Mouse (Mus musculus) forebrain, embryonic 14.5 days (tissue): Measurements from ENCODE around the gene Yipf3. TPM values are rescaled to one million over a fixed set of nuclear protein-coding genes. Genes with fewer than 3 reads are reported as not detected.

Source experiments
- ATAC-seq: fragments of 200-750 bp; cut with Nextera tagmentation; 2 replicates; pipeline ENCODE4 v1.8.0; 2017; ENCODE audit warnings: mild to moderate bottlenecking, moderate library complexity
- DNase-seq: peaks from one replicate; pipeline ENCODE4 v3.0.0-alpha.2; 2015; ENCODE audit warnings: low spot score
- H3K27ac ChIP-seq: fragments of 300-500 bp; sonication (generic); 2 replicates; pipeline ENCODE4 v1.5.1; 2014; ENCODE audit warnings: low read depth, mild to moderate bottlenecking, control low read depth, low read length, moderate library complexity
- H3K27me3 ChIP-seq: fragments of 300-500 bp; sonication (generic); replicated peaks from 2 replicates; pipeline ENCODE4 v1.6.1; 2014; ENCODE audit warnings: low read length, control low read depth, mixed read lengths; ENCODE audit not compliant: control insufficient read depth, insufficient read depth
- H3K36me3 ChIP-seq: fragments of 300-500 bp; sonication (generic); 2 replicates; pipeline ENCODE4 v1.6.1; 2014; ENCODE audit warnings: low read length, control low read depth; ENCODE audit not compliant: control insufficient read depth, insufficient read depth
- H3K4me1 ChIP-seq: fragments of 300-500 bp; sonication (generic); 2 replicates; pipeline ENCODE4 v1.6.1; 2014; ENCODE audit warnings: antibody characterized with exemption, low read length, control low read depth; ENCODE audit not compliant: control insufficient read depth, insufficient read depth
- H3K4me2 ChIP-seq: fragments of 300-500 bp; sonication (generic); 2 replicates; pipeline ENCODE4 v1.6.1; 2014; ENCODE audit warnings: mild to moderate bottlenecking, control low read depth, low read length
- H3K4me3 ChIP-seq: fragments of 300-500 bp; sonication (generic); 2 replicates; pipeline ENCODE4 v1.5.1; 2014; ENCODE audit warnings: low read depth, low read length, control low read depth
- H3K9ac ChIP-seq: fragments of 300-500 bp; sonication (generic); 2 replicates; pipeline ENCODE4 v1.6.1; 2014; ENCODE audit warnings: mild to moderate bottlenecking, low read length, control low read depth, moderate library complexity
- H3K9me3 ChIP-seq: fragments of 300-500 bp; sonication (generic); replicated peaks from 2 replicates; pipeline ENCODE4 v1.6.1; 2016; ENCODE audit warnings: low read length, control low read depth, mixed read lengths; ENCODE audit not compliant: control insufficient read depth
- WGBS: fragments of 180-500 bp; shearing (Covaris S2); extraction: QIAGEN DNeasy Blood & Tissue Kit; methylation state at CpG from one replicate; pipeline ENCODE4 v1.1.7; 2014; 5-methylcytosine and 5-hydroxymethylcytosine counted together
- polyA plus RNA-seq: library from polyadenylated mRNA; unstranded; fragments of >200 nt; fragmentation: Nextera tagmentation; extraction: Ambion mirVana; gene quantifications from 2 replicates; pipeline ENCODE4 v1.2.1, GENCODE M21; 2014

Yipf3 gene
- polyA plus RNA-seq, 1 experiment from 2014 or later = 97.5 TPM

GRCm38 (mm10) chr17:46285407-46285806 is 37.5 kb downstream of the Yipf3 start:
- no peaks in the 10 kb centered on the region for H3K9me3 ChIP-seq
- H3K9ac ChIP-seq = no peak overlapping the region
- H3K4me2 ChIP-seq = no peak overlapping the region
- no peaks in the 10 kb centered on the region for H3K27me3 ChIP-seq
- no peak for DNase-seq
- no peak overlapping the region for H3K4me3 ChIP-seq
- H3K4me1 ChIP-seq = peaks cover 13% of the 10 kb centered on the region
- no peak for ATAC-seq
- 75% methylated on average over 6 of the region's 6 CpGs for WGBS
- no peak overlapping the region for H3K27ac ChIP-seq
- H3K36me3 ChIP-seq = no peaks in the 10 kb centered on the region

GRCm38 (mm10) chr17:46287678-46288095 is 39.8 kb downstream of the Yipf3 start:
- Histone ChIP-seq H3K4me2 (no peak overlapping the region), H3K36me3 (no peaks in the 10 kb centered on the region), H3K4me3 (no peak overlapping the region), H3K27ac (no peak overlapping the region), H3K9ac (no peak overlapping the region), H3K4me1 (peaks cover 2% of the 10 kb centered on the region; the same call in 1 of the 2 replicates), H3K27me3 (no peaks in the 10 kb centered on the region), H3K9me3 (no peaks in the 10 kb centered on the region)
- WGBS = 68% methylated on average over 11 of the region's 11 CpGs
- ATAC-seq = no peak
- peak; percentile 23 for DNase-seq

- Histone ChIP-seq H3K27me3 (peaks cover 22% of the 10 kb centered on the region), H3K4me1 (peaks cover 6% of the 10 kb centered on the region; the same call in 1 of the 2 replicates), H3K4me2 (no peak overlapping the region), H3K9me3 (no peaks in the 10 kb centered on the region), H3K36me3 (no peaks in the 10 kb centered on the region), H3K9ac (no peak overlapping the region), H3K4me3 (no peak overlapping the region), H3K27ac (no peak overlapping the region)
- ATAC-seq (no peak), DNase-seq (no peak)
- WGBS = 57% methylated on average over 6 of the region's 6 CpGs
Observed at GRCm38 (mm10) chr17:46296601-46297000, 48.7 kb downstream of the Yipf3 start.

GRCm38 (mm10) chr17:46297028-46297363 is 49.1 kb downstream of the Yipf3 start:
- peak overlapping the region; percentile 67 for H3K9ac ChIP-seq
- H3K27me3 ChIP-seq = peaks cover 22% of the 10 kb centered on the region
- H3K27ac ChIP-seq = no peak overlapping the region
- H3K4me2 ChIP-seq = peak overlapping the region; percentile 99
- H3K4me3 ChIP-seq = peak overlapping the region; percentile 63
- no peak for DNase-seq
- H3K9me3 ChIP-seq = no peaks in the 10 kb centered on the region
- WGBS = 12% methylated on average over 6 of the region's 6 CpGs
- H3K36me3 ChIP-seq = no peaks in the 10 kb centered on the region
- H3K4me1 ChIP-seq = peaks cover 6% of the 10 kb centered on the region; the same call in 1 of the 2 replicates
- ATAC-seq = no peak

GRCm38 (mm10) chr17:46297364-46298219 is 49.7 kb downstream of the Yipf3 start, which contains the start of gene Dlk2:
Gene Dlk2, plus strand, starts transcription at chr17:46297421.
- DNase-seq (peak; percentile 59), ATAC-seq (peak; percentile 48)
- peak within 1 kb of the TSS; percentile 67 for H3K9ac ChIP-seq
- H3K36me3 ChIP-seq = peaks cover 4% of the 10 kb centered on the region; the same call in 1 of the 2 replicates
- peak within 1 kb of the TSS; percentile 99 for H3K4me2 ChIP-seq
- H3K4me1 ChIP-seq = peaks cover 6% of the 10 kb centered on the region; the same call in 1 of the 2 replicates
- H3K27me3 ChIP-seq = peaks cover 22% of the 10 kb centered on the region
- H3K9me3 ChIP-seq = no peaks in the 10 kb centered on the region
- H3K4me3 ChIP-seq = peak within 1 kb of the TSS; percentile 63
- WGBS = under 1% methylated on average over 48 of the region's 86 CpGs
- peak within 1 kb of the TSS; percentile 21; the same call in 1 of the 2 replicates for H3K27ac ChIP-seq

GRCm38 (mm10) chr17:46298220-46298913 is 50.5 kb downstream of the Yipf3 start:
- Histone ChIP-seq H3K9ac (peak overlapping the region; percentile 67), H3K36me3 (peaks cover 6% of the 10 kb centered on the region), H3K4me1 (peaks cover 6% of the 10 kb centered on the region; the same call in 1 of the 2 replicates), H3K4me3 (peak overlapping the region; percentile 63), H3K9me3 (no peaks in the 10 kb centered on the region), H3K27ac (no peak overlapping the region; the same call in 1 of the 2 replicates), H3K4me2 (peak overlapping the region; percentile 99), H3K27me3 (peaks cover 22% of the 10 kb centered on the region)
- WGBS = under 1% methylated on average over 48 of the region's 48 CpGs
- DNase-seq (peak; percentile 88), ATAC-seq (peak; percentile 85)

- ATAC-seq (no peak), DNase-seq (no peak)
- Histone ChIP-seq H3K36me3 (peaks cover 10% of the 10 kb centered on the region), H3K4me1 (peaks cover 5% of the 10 kb centered on the region; the same call in 1 of the 2 replicates), H3K9ac (no peak overlapping the region), H3K27ac (no peak overlapping the region), H3K27me3 (peaks cover 4% of the 10 kb centered on the region; the same call in 1 of the 2 replicates), H3K4me2 (no peak overlapping the region), H3K4me3 (no peak overlapping the region), H3K9me3 (no peaks in the 10 kb centered on the region)
- 79% methylated on average over 12 of the region's 12 CpGs for WGBS
Observed at GRCm38 (mm10) chr17:46301892-46302291, 54.0 kb downstream of the Yipf3 start.
